Mouse (Mus musculus) cortical plate, adult 2 months (tissue): ENCODE results near the gene Zfp444.

ENCODE experiments used
- CTCF ChIP-seq: fragments of 200-500 bp; IDR thresholded peaks from 2 replicates; pipeline ENCODE4 v1.5.1; 2011; ENCODE audit warnings: mild to moderate bottlenecking, control low read depth, low read length; ENCODE audit not compliant: insufficient read depth; ENCODE audit errors: extremely low read depth
- POLR2A ChIP-seq: fragments of 200-500 bp; IDR thresholded peaks from 2 replicates; pipeline ENCODE4 v1.6.1; 2011; ENCODE audit warnings: mild to moderate bottlenecking, low read length, control low read depth; ENCODE audit not compliant: insufficient read depth; ENCODE audit errors: extremely low read depth

DNA sequence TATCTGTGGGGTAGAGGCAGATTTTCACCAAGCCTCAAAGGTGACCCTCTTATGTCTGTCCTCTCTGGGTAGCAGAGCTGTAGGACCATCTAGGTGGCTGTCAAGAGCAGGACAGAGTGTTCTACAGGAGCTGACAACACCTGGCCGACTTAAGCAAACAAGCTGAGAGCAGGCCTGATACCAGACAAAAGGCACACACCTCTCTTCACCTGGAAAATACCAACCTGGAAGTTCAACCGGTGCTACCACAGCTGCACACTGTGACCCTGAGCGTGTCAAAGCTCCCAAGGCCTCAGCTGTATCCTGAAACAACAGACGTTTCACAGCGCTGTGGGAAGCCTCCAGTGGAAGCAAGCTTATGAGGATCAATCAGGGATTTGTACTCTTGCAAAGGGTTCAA lies 24.3 kb upstream of the Zfp444 start:
- no peak for TF ChIP-seq CTCF
- no peak for TF ChIP-seq POLR2A
